ENCODE assay signal across 11 mouse cellular contexts in genomic region chr1:192794957-192795745, GRCm38 (mm10). TPM values are rescaled to one million over a fixed set of nuclear protein-coding genes. Genes with fewer than 3 reads are reported as not detected.
DNase-seq lines count a peak whose midpoint lies in the region; ATAC-seq and TF ChIP-seq lines count a peak whose summit lies in the region.
"Had no signal": no experiment of that assay in that cellular context is flagged by ENCODE, and none has a peak within 500 bp of the region (broad histone marks: within the 10 kb centered on the region; RNA-seq: fewer than 3 reads in every experiment).

No protein-coding gene starts in this region.

- H3K27ac ChIP-seq in hindbrain, embryonic 15.5 days (replicated peaks) = no peak overlapping the region
- H3K27ac ChIP-seq in hindbrain, embryonic 14.5 days = no peak overlapping the region
- no peak overlapping the region for H3K27ac ChIP-seq in CH12.LX (ENCODE audit: insufficient read depth, low read depth)
- H3K27ac ChIP-seq in embryonic facial prominence, embryonic 10.5 days (replicated peaks) = peak overlapping the region; percentile 87
- no peak overlapping the region for H3K27ac ChIP-seq in liver, embryonic 13.5 days

- no peak for TF ChIP-seq RAD21 in CH12.LX (IDR thresholded peaks at IDR 0.05; ENCODE audit: low read depth, low read length)

- H3K36me3 ChIP-seq in hindbrain, embryonic 15.5 days = no peaks in the 10 kb centered on the region
- H3K36me3 ChIP-seq in hindbrain, embryonic 14.5 days (replicated peaks; ENCODE audit: control insufficient read depth, insufficient read depth) = no peaks in the 10 kb centered on the region
- H3K36me3 ChIP-seq in CH12.LX (replicated peaks in 1 of 2; ENCODE audit: control insufficient read depth in 1 of 2, insufficient read depth in 1 of 2, low read length in 1 of 2) = no peaks in the 10 kb centered on the region
- no peaks in the 10 kb centered on the region for H3K36me3 ChIP-seq in embryonic facial prominence, embryonic 10.5 days (replicated peaks)
- H3K36me3 ChIP-seq in liver, embryonic 13.5 days = no peaks in the 10 kb centered on the region
- H3K36me3 ChIP-seq: forebrain, embryonic 12.5 days had no signal

- TF ChIP-seq POLR2A in CH12.LX (IDR thresholded peaks at IDR 0.05; ENCODE audit: low read depth, low read length) = no peak

- 80% methylated on average over 6 of the region's 9 CpGs for WGBS in hindbrain, embryonic 15.5 days
- 63% methylated on average over 9 of the region's 9 CpGs for WGBS in hindbrain, embryonic 14.5 days
- 57% methylated on average over 9 of the region's 9 CpGs for WGBS in embryonic facial prominence, embryonic 10.5 days
- WGBS in liver, embryonic 13.5 days (ENCODE audit: insufficient replicate concordance) = 49% methylated on average over 9 of the region's 9 CpGs

- in situ Hi-C loops in CH12.LX (cut with MboI; ENCODE audit: low pct_ligation_motif_present, low pct_unique_long_range_greater_than_20kb, low sequenced_read_pairs) = no loop called here

- DNase-seq in hindbrain, embryonic 14.5 days (ENCODE audit: low spot score) = no peak
- DNase-seq in CH12.LX (ENCODE audit: extremely low read depth) = peak; percentile 22
- DNase-seq in embryonic facial prominence, embryonic 10.5 days (ENCODE audit: low spot score) = peak; percentile 41
- peak; percentile 32 for DNase-seq in liver, embryonic 13.5 days
- DNase-seq in adrenal gland, postnatal 36 days = no peak
- no peak for DNase-seq in embryo, embryonic 11 days
- no peak for DNase-seq in layer of hippocampus, adult 11-12 months (ENCODE audit: low spot score)
- DNase-seq: cerebellum, adult 18-20 months; kidney, postnatal 4 days had no signal

- TF ChIP-seq CTCF in CH12.LX (conservative IDR thresholded peaks at IDR 0.05 in 1 of 2, IDR thresholded peaks at IDR 0.05 in 1 of 2; ENCODE audit: low read depth in 2 of 2, low read length in 2 of 2) = no peak

- H3K27me3 ChIP-seq in hindbrain, embryonic 15.5 days = no peaks in the 10 kb centered on the region
- no peaks in the 10 kb centered on the region for H3K27me3 ChIP-seq in hindbrain, embryonic 14.5 days (ENCODE audit: control insufficient read depth, insufficient read depth, low read length)
- H3K27me3 ChIP-seq in CH12.LX (replicated peaks) = no peaks in the 10 kb centered on the region
- H3K27me3 ChIP-seq in embryonic facial prominence, embryonic 10.5 days (replicated peaks; ENCODE audit: low read depth, poor library complexity, severe bottlenecking) = no peaks in the 10 kb centered on the region; the same call in 1 of the 2 replicates
- H3K27me3 ChIP-seq in liver, embryonic 13.5 days = no peaks in the 10 kb centered on the region

- H3K9ac ChIP-seq in hindbrain, embryonic 15.5 days = no peak overlapping the region
- H3K9ac ChIP-seq in hindbrain, embryonic 14.5 days = no peak overlapping the region
- no peak overlapping the region for H3K9ac ChIP-seq in CH12.LX (ENCODE audit: insufficient read depth, low read depth)
- no peak overlapping the region for H3K9ac ChIP-seq in liver, embryonic 13.5 days
- H3K9ac ChIP-seq: forebrain, embryonic 12.5 days had no signal

- peaks cover 26% of the 10 kb centered on the region for H3K4me1 ChIP-seq in hindbrain, embryonic 15.5 days (replicated peaks)
- H3K4me1 ChIP-seq in hindbrain, embryonic 14.5 days (replicated peaks; ENCODE audit: control insufficient read depth, insufficient read depth, low read length) = peaks cover 29% of the 10 kb centered on the region
- H3K4me1 ChIP-seq in CH12.LX (ENCODE audit: control insufficient read depth in 1 of 2, insufficient read depth in 2 of 2) = peaks cover 0 to 17% of the 10 kb centered on the region in 2 experiments; a peak in 2 of 4 replicates
- H3K4me1 ChIP-seq in embryonic facial prominence, embryonic 10.5 days = peaks cover 96% of the 10 kb centered on the region
- H3K4me1 ChIP-seq in liver, embryonic 13.5 days (replicated peaks) = peaks cover 38% of the 10 kb centered on the region

- H3K4me3 ChIP-seq in hindbrain, embryonic 15.5 days = no peak overlapping the region
- H3K4me3 ChIP-seq in hindbrain, embryonic 14.5 days (replicated peaks; ENCODE audit: low read length) = no peak overlapping the region
- no peak overlapping the region for H3K4me3 ChIP-seq in CH12.LX (replicated peaks in 1 of 3; ENCODE audit: low read depth in 2 of 3, low read length in 2 of 3, poor library complexity in 1 of 3)
- H3K4me3 ChIP-seq in embryonic facial prominence, embryonic 10.5 days = no peak overlapping the region
- no peak overlapping the region for H3K4me3 ChIP-seq in liver, embryonic 13.5 days (replicated peaks)
- H3K4me3 ChIP-seq: forebrain, embryonic 12.5 days had no signal

- dilution Hi-C loops in CH12.LX (cut with MboI; ENCODE audit: extremely low pct_ligation_motif_present, extremely low pct_unique_long_range_greater_than_20kb, low sequenced_read_pairs) = no loop called here

- no peaks in the 10 kb centered on the region for H3K9me3 ChIP-seq in hindbrain, embryonic 15.5 days
- H3K9me3 ChIP-seq in hindbrain, embryonic 14.5 days (ENCODE audit: control insufficient read depth, low read length) = no peaks in the 10 kb centered on the region
- no peaks in the 10 kb centered on the region for H3K9me3 ChIP-seq in CH12.LX (replicated peaks; ENCODE audit: low read length)
- 0 out of 2 replicates have a peak, but pooled peaks cover 5% of the 10 kb centered on the region for H3K9me3 ChIP-seq in embryonic facial prominence, embryonic 10.5 days
- H3K9me3 ChIP-seq in liver, embryonic 13.5 days (replicated peaks) = no peaks in the 10 kb centered on the region
- H3K9me3 ChIP-seq: forebrain, embryonic 12.5 days had no signal

- ATAC-seq in hindbrain, embryonic 15.5 days (ENCODE audit: low FRiP score, low read depth) = 0 out of 2 replicates have a peak, but pooled peaks have one; percentile 9
- ATAC-seq in hindbrain, embryonic 14.5 days (ENCODE audit: low FRiP score) = no peak
- peak; percentile 77 for ATAC-seq in liver, embryonic 13.5 days (ENCODE audit: low read depth)

- TF ChIP-seq EP300 in CH12.LX (IDR thresholded peaks at IDR 0.05; ENCODE audit: low read length) = no peak

- no peaks in the 10 kb centered on the region for H3K79me2 ChIP-seq in CH12.LX (replicated peaks; ENCODE audit: control insufficient read depth, extremely low read depth, insufficient read depth, poor library complexity, severe bottlenecking)

- H3K4me2 ChIP-seq in hindbrain, embryonic 15.5 days = no peak overlapping the region
- no peak overlapping the region for H3K4me2 ChIP-seq in hindbrain, embryonic 14.5 days (replicated peaks)
- no peak overlapping the region for H3K4me2 ChIP-seq in CH12.LX (ENCODE audit: insufficient read depth, low read depth, poor library complexity, severe bottlenecking)
- no peak overlapping the region for H3K4me2 ChIP-seq in liver, embryonic 13.5 days
- H3K4me2 ChIP-seq: forebrain, embryonic 12.5 days had no signal

TF ChIP-seq in CH12.LX, 34 proteins besides CTCF, POLR2A, EP300 and RAD21:
- TF ChIP-seq ZKSCAN1 (IDR thresholded peaks at IDR 0.05; ENCODE audit: borderline replicate concordance, low read depth, low read length) = no peak
- TF ChIP-seq ZNF384 (IDR thresholded peaks at IDR 0.05; ENCODE audit: low read depth, low read length) = no peak
- TF ChIP-seq JUN (IDR thresholded peaks at IDR 0.05; ENCODE audit: insufficient read depth, low read depth, low read length) = no peak
- no peak for TF ChIP-seq USF2 (conservative IDR thresholded peaks at IDR 0.05; ENCODE audit: low read depth, low read length)
- TF ChIP-seq PAX5 (IDR thresholded peaks at IDR 0.05; ENCODE audit: low read length) = no peak
TF ChIP-seq in CH12.LX: peak in this region for 0.

RNA-seq across cellular contexts. Expression of gene Hhat, which starts 24.1 kb away (rescaled TPM):
- polyA plus RNA-seq in hindbrain, embryonic 15.5 days (2015; fragmentation: Nextera tagmentation; extraction: Ambion mirVana) = 3.5 and 3.6 TPM in 2 replicates
- 3.5 and 3.9 TPM in 2 replicates for polyA plus RNA-seq in hindbrain, embryonic 14.5 days (2014; fragmentation: Nextera tagmentation; extraction: Ambion mirVana)
- total RNA-seq in CH12.LX (2012; rRNA removed) (0.21 and 0.29 TPM in 2 replicates), CH12.LX (2014; rRNA removed) (1.1 and 1.4 TPM in 2 replicates)
- 1.2 and 1.8 TPM in 2 replicates for polyA plus RNA-seq in CH12.LX (2012; ENCODE audit: insufficient read length, low read depth)
- 9.3 and 9.9 TPM in 2 replicates for polyA plus RNA-seq in embryonic facial prominence, embryonic 10.5 days (2016; fragmentation: Nextera tagmentation; extraction: Ambion mirVana)
- 1.5 and 1.8 TPM in 2 replicates for polyA plus RNA-seq in liver, embryonic 13.5 days (2015; fragmentation: Nextera tagmentation; extraction: Ambion mirVana)
- 1 to 10 TPM; 2.9 to 8.5 TPM for total RNA-seq in adrenal gland, postnatal 36 days (2021)

Comparison
In these comparisons a context has a peak if more than half of its experiments do, and no peak if none do; other contexts are left out.
1. DNase-seq: peak in CH12.LX (single experiment), embryonic facial prominence, embryonic 10.5 days (single experiment) and liver, embryonic 13.5 days (single experiment); none in hindbrain, embryonic 14.5 days (single experiment), adrenal gland, postnatal 36 days (0 of 2), embryo, embryonic 11 days (single experiment) and layer of hippocampus, adult 11-12 months (single experiment).